Mouse (Mus musculus) liver, postnatal 0 days (tissue): Measurements from ENCODE around the gene B4galt4.

Experiments used
- CTCF ChIP-seq: sonication (generic); IDR thresholded peaks from 2 replicates; pipeline ENCODE4 v1.5.1; 2016; ENCODE audit warnings: antibody characterized with exemption, low read depth
- EP300 ChIP-seq: IDR thresholded peaks from 2 replicates; pipeline ENCODE4 v1.6.1; 2016; ENCODE audit warnings: antibody characterized with exemption, low read depth, mild to moderate bottlenecking

GRCm38 (mm10) chr16:38729139-38729538 is 12.9 kb upstream of the B4galt4 start:
- TF ChIP-seq CTCF (no peak), EP300 (no peak)
